Mouse (Mus musculus) neural tube, embryonic 11.5 days (tissue): Measurements from ENCODE around the gene Optn. TPM values are rescaled to one million over a fixed set of nuclear protein-coding genes. Genes with fewer than 3 reads are reported as not detected.

Experiments used
- ATAC-seq: fragments of 200-750 bp; cut with Nextera tagmentation; 2 replicates; pipeline ENCODE4 v1.8.0; 2017; ENCODE audit warnings: moderate number of reproducible peaks, mild to moderate bottlenecking, moderate TSS enrichment, moderate library complexity; ENCODE audit not compliant: insufficient read depth, low FRiP score, low TSS enrichment
- DNase-seq: peaks from one replicate; pipeline ENCODE4 v3.0.0-alpha.2; 2015; ENCODE audit warnings: low spot score
- H3K27ac ChIP-seq: fragments of 300-500 bp; sonication (generic); 2 replicates; pipeline ENCODE4 v1.5.1; 2014; ENCODE audit warnings: low read depth, mild to moderate bottlenecking, low read length
- H3K27me3 ChIP-seq: fragments of 300-500 bp; sonication (generic); 2 replicates; pipeline ENCODE4 v1.6.1; 2014; ENCODE audit warnings: mild to moderate bottlenecking, low read length, mixed read lengths; ENCODE audit not compliant: control insufficient read depth, insufficient read depth
- H3K36me3 ChIP-seq: fragments of 300-500 bp; sonication (generic); 2 replicates; pipeline ENCODE4 v1.6.1; 2014; ENCODE audit warnings: mild to moderate bottlenecking, low read length, moderate library complexity, mixed read lengths; ENCODE audit not compliant: control insufficient read depth, insufficient read depth
- H3K4me1 ChIP-seq: fragments of 300-500 bp; sonication (generic); 2 replicates; pipeline ENCODE4 v1.6.1; 2014; ENCODE audit warnings: low read length, mixed read lengths; ENCODE audit not compliant: control insufficient read depth, insufficient read depth
- H3K4me2 ChIP-seq: fragments of 300-500 bp; sonication (generic); 2 replicates; pipeline ENCODE4 v1.6.1; 2014; ENCODE audit warnings: low read depth, mild to moderate bottlenecking, moderate library complexity
- H3K4me3 ChIP-seq: fragments of 300-500 bp; sonication (generic); 2 replicates; pipeline ENCODE4 v1.5.1; 2014; ENCODE audit warnings: low read depth, low read length
- H3K9ac ChIP-seq: fragments of 300-500 bp; sonication (generic); 2 replicates; pipeline ENCODE4 v1.6.1; 2014; ENCODE audit warnings: mild to moderate bottlenecking, low read length
- H3K9me3 ChIP-seq: fragments of 300-500 bp; sonication (generic); 2 replicates; pipeline ENCODE4 v1.6.1; 2016; ENCODE audit warnings: low read length; ENCODE audit not compliant: control insufficient read depth
- WGBS: fragments of 180-500 bp; shearing (Covaris S2); extraction: QIAGEN DNeasy Blood & Tissue Kit; methylation state at CpG from one replicate; pipeline ENCODE4 v1.1.7; 2014; 5-methylcytosine and 5-hydroxymethylcytosine counted together
- polyA plus RNA-seq: library from polyadenylated mRNA; unstranded; fragments of >200 nt; fragmentation: Nextera tagmentation; extraction: Ambion mirVana; gene quantifications from 2 replicates; pipeline ENCODE4 v1.2.1, GENCODE M21; 2014

Gene Optn
- polyA plus RNA-seq, 1 experiment from 2014 or later: 5.7 TPM

- no peak overlapping the region for H3K4me2 ChIP-seq
- no peak overlapping the region for H3K27ac ChIP-seq
- no peaks in the 10 kb centered on the region for H3K9me3 ChIP-seq
- DNase-seq (no peak), ATAC-seq (no peak)
- H3K4me3 ChIP-seq: no peak overlapping the region
- WGBS: 76% methylated on average over 7 of the region's 7 CpGs
- H3K36me3 ChIP-seq: peaks cover 3% of the 10 kb centered on the region; the same call in 1 of the 2 replicates
- H3K27me3 ChIP-seq: no peaks in the 10 kb centered on the region
- peaks cover 3% of the 10 kb centered on the region; the same call in 1 of the 2 replicates for H3K4me1 ChIP-seq
- no peak overlapping the region for H3K9ac ChIP-seq
These were observed 49.2 kb downstream of the Optn start for GRCm38 (mm10) chr2:5014616-5015015.

- no peak within 1 kb of the TSS for H3K27ac ChIP-seq
These were observed 51.1 kb downstream of the Optn start, which contains the start of gene Mcm10 for GRCm38 (mm10) chr2:5012491-5013324. Gene Mcm10, minus strand, starts transcription at chr2:5012791.

GRCm38 (mm10) chr2:5011898-5012490 is 51.9 kb downstream of the Optn start:
- H3K9me3 ChIP-seq: no peaks in the 10 kb centered on the region
- DNase-seq (no peak), ATAC-seq (no peak)
- peak overlapping the region; percentile 43 for H3K9ac ChIP-seq
- H3K4me3 ChIP-seq: peak overlapping the region; percentile 63
- peaks cover 11% of the 10 kb centered on the region for H3K36me3 ChIP-seq
- no peak overlapping the region for H3K27ac ChIP-seq
- 17% methylated on average over 8 of the region's 8 CpGs for WGBS
- no peaks in the 10 kb centered on the region for H3K27me3 ChIP-seq
- H3K4me1 ChIP-seq: peaks cover 3% of the 10 kb centered on the region; the same call in 1 of the 2 replicates
- peak overlapping the region; percentile 49 for H3K4me2 ChIP-seq

More at GRCm38 (mm10) chr2:5012491-5013324, 51.1 kb downstream of the Optn start, which contains the start of gene Mcm10:
- Histone ChIP-seq H3K36me3 (peaks cover 11% of the 10 kb centered on the region), H3K4me3 (peak within 1 kb of the TSS; percentile 63), H3K9me3 (no peaks in the 10 kb centered on the region), H3K27me3 (no peaks in the 10 kb centered on the region), H3K4me1 (peaks cover 3% of the 10 kb centered on the region; the same call in 1 of the 2 replicates), H3K9ac (peak within 1 kb of the TSS; percentile 43), H3K4me2 (peak within 1 kb of the TSS; percentile 49)
- 5% methylated on average over 32 of the region's 32 CpGs for WGBS
- ATAC-seq (peak; percentile 100), DNase-seq (peak; percentile 94)

- Histone ChIP-seq H3K36me3 (peaks cover 16% of the 10 kb centered on the region), H3K27ac (no peak overlapping the region)
- 95% methylated on average over 4 of the region's 4 CpGs for whole genome bisulfite sequencing
These were observed 56.7 kb downstream of the Optn start for GRCm38 (mm10) chr2:5007107-5007506.

GRCm38 (mm10) chr2:5001266-5001665 is 62.6 kb downstream of the Optn start:
- Histone ChIP-seq H3K9me3 (no peaks in the 10 kb centered on the region), H3K4me1 (no peaks in the 10 kb centered on the region), H3K9ac (no peak overlapping the region), H3K36me3 (peaks cover 14% of the 10 kb centered on the region), H3K4me3 (no peak overlapping the region), H3K4me2 (no peak overlapping the region), H3K27ac (no peak overlapping the region), H3K27me3 (no peaks in the 10 kb centered on the region)
- no peak for ATAC-seq
- 95% methylated on average over 6 of the region's 6 CpGs for WGBS
- DNase-seq: no peak

More at GRCm38 (mm10) chr2:5007107-5007506, 56.7 kb downstream of the Optn start:
- DNase-seq (no peak), ATAC-seq (no peak)
- Histone ChIP-seq H3K9me3 (no peaks in the 10 kb centered on the region), H3K4me1 (peaks cover 3% of the 10 kb centered on the region; the same call in 1 of the 2 replicates), H3K4me3 (no peak overlapping the region), H3K9ac (no peak overlapping the region), H3K4me2 (no peak overlapping the region), H3K27me3 (no peaks in the 10 kb centered on the region)

GRCm38 (mm10) chr2:4998905-4999304 is 64.9 kb downstream of the Optn start:
- H3K9ac ChIP-seq: no peak overlapping the region
- 80% methylated on average over 3 of the region's 3 CpGs for WGBS
- H3K36me3 ChIP-seq: peaks cover 11% of the 10 kb centered on the region
- DNase-seq: no peak
- no peak for ATAC-seq
- H3K4me1 ChIP-seq: no peaks in the 10 kb centered on the region
- no peaks in the 10 kb centered on the region for H3K9me3 ChIP-seq
- no peaks in the 10 kb centered on the region for H3K27me3 ChIP-seq
- no peak overlapping the region for H3K4me2 ChIP-seq
- no peak overlapping the region for H3K27ac ChIP-seq
- H3K4me3 ChIP-seq: no peak overlapping the region

GRCm38 (mm10) chr2:4996421-4996824 is 67.4 kb downstream of the Optn start:
- H3K36me3 ChIP-seq: peaks cover 12% of the 10 kb centered on the region
- no peak overlapping the region for H3K4me2 ChIP-seq
- 92% methylated on average over 6 of the region's 6 CpGs for WGBS
- H3K27me3 ChIP-seq: no peaks in the 10 kb centered on the region
- H3K4me1 ChIP-seq: no peaks in the 10 kb centered on the region
- no peak overlapping the region for H3K9ac ChIP-seq
- H3K4me3 ChIP-seq: no peak overlapping the region
- ATAC-seq: no peak
- no peak for DNase-seq
- H3K27ac ChIP-seq: no peak overlapping the region
- H3K9me3 ChIP-seq: no peaks in the 10 kb centered on the region

- H3K4me1 ChIP-seq: no peaks in the 10 kb centered on the region
- H3K27me3 ChIP-seq: no peaks in the 10 kb centered on the region
- ATAC-seq (no peak), DNase-seq (no peak)
- no peak overlapping the region for H3K4me3 ChIP-seq
- no peak overlapping the region for H3K4me2 ChIP-seq
- H3K9ac ChIP-seq: no peak overlapping the region
- WGBS: 93% methylated on average over 11 of the region's 11 CpGs
- no peaks in the 10 kb centered on the region for H3K9me3 ChIP-seq
- no peak overlapping the region for H3K27ac ChIP-seq
- peaks cover 14% of the 10 kb centered on the region for H3K36me3 ChIP-seq
These were observed 68.2 kb downstream of the Optn start for GRCm38 (mm10) chr2:4995646-4996045.
